Comparison of ENCODE assay signal across 8 mouse cellular contexts in the genomic region with DNA sequence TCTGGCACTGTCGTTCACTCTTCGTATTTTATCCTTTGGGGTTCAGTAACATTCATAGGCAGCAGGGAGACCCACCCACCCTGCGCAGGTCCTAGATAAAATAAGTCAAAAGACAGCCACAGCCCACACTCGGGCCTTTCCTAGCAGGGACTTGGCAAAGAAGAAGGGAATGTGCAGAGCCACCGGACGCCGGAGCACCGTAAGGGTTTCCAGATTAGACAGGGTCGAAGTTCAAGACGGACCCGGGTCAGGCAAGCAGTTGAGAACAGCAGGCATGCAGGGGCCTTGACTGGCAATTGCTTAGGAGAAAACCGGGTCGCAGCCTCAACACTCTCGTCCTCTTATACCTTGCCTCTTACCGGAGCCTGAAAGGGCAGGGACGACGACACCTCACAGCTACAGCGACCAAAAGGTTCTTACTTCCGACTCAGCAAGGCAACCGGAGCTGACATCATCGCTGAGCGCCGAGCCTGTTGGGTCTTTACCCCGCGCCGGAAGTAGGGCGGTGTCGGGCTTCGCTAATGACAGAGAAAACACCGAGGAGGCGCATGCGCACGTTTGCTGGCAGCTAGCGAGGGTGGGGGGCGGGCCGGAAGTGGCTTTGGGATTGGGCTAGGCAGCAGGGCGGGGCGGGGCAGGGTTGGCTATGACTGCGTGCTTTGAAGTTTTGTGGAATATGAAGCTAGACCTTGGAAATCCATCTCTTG. TPM values are rescaled to one million over a fixed set of nuclear protein-coding genes. Genes with fewer than 3 reads are reported as not detected.
DNase-seq lines count a peak whose midpoint lies in the region; ATAC-seq and TF ChIP-seq lines count a peak whose summit lies in the region.

A gene (minus strand): TSS at position 475 of the 707 bp plus-strand sequence.

- H3K79me2 ChIP-seq in C2C12 (ENCODE audit: control insufficient read depth, insufficient read depth) (peaks cover 33% of the 10 kb centered on the region), myocyte (ENCODE audit: control insufficient read depth, insufficient read depth) (peaks cover 20% of the 10 kb centered on the region)
- H3K79me2 ChIP-seq in liver, adult 2 months (ENCODE audit: control insufficient read depth, insufficient read depth, low read length): peaks cover 15% of the 10 kb centered on the region

- H3K9me3 ChIP-seq in erythroblast, embryonic 14.5 days (ENCODE audit: control insufficient read depth, low read length): no peaks in the 10 kb centered on the region
- H3K9me3 ChIP-seq in heart, embryonic 11.5 days (replicated peaks; ENCODE audit: control insufficient read depth, low read length): no peaks in the 10 kb centered on the region
- H3K9me3 ChIP-seq in kidney, embryonic 16.5 days (ENCODE audit: low read length): no peaks in the 10 kb centered on the region

- no peak for TF ChIP-seq CTCF in C2C12 (IDR thresholded peaks at IDR 0.05; ENCODE audit: control insufficient read depth, insufficient read depth, insufficient read length)
- TF ChIP-seq CTCF in brain, embryonic 14.5 days (IDR thresholded peaks at IDR 0.05; ENCODE audit: borderline replicate concordance, extremely low read depth, insufficient read depth, insufficient read length): no peak
- TF ChIP-seq CTCF in liver, adult 2 months (IDR thresholded peaks at IDR 0.05; ENCODE audit: low read depth, low read length): no peak

- peak; percentile 25; the same call in 1 of the 2 replicates for TF ChIP-seq POLR2A in brain, embryonic 14.5 days (IDR thresholded peaks at IDR 0.05; ENCODE audit: borderline replicate concordance, extremely low read depth, insufficient read depth, insufficient read length, poor library complexity, severe bottlenecking)
- peak; percentile 37; the same call in 1 of the 2 replicates for TF ChIP-seq POLR2A in liver, adult 2 months (IDR thresholded peaks at IDR 0.05; ENCODE audit: extremely low read depth, insufficient read depth, low read length)
- peak; percentile 66 for TF ChIP-seq POLR2A in myocyte (IDR thresholded peaks at IDR 0.05; ENCODE audit: insufficient read length, low read depth)

- H3K27me3 ChIP-seq in C2C12 (ENCODE audit: control insufficient read depth, insufficient read depth, insufficient read length) (peaks cover under 1% of the 10 kb centered on the region), myocyte (ENCODE audit: control insufficient read depth, insufficient read depth, insufficient read length) (peaks cover 3% of the 10 kb centered on the region)
- H3K27me3 ChIP-seq in erythroblast, embryonic 14.5 days (ENCODE audit: control insufficient read depth): peaks cover 3% of the 10 kb centered on the region
- H3K27me3 ChIP-seq in heart, embryonic 11.5 days (ENCODE audit: control insufficient read depth, insufficient read depth, low read length): peaks cover under 1% of the 10 kb centered on the region; the same call in 1 of the 2 replicates
- H3K27me3 ChIP-seq in kidney, embryonic 16.5 days (ENCODE audit: insufficient read depth, low read length): no peaks in the 10 kb centered on the region
- no peaks in the 10 kb centered on the region for H3K27me3 ChIP-seq in liver, adult 2 months (ENCODE audit: control insufficient read depth, insufficient read depth, low read length)
- no peaks in the 10 kb centered on the region for H3K27me3 ChIP-seq in splenic B cell, adult 2 months (ENCODE audit: control insufficient read depth, insufficient read depth, low read length, poor library complexity, severe bottlenecking)

- peaks cover 14% of the 10 kb centered on the region for H3K79me3 ChIP-seq in C2C12 (ENCODE audit: low read depth)

- H3K36me3 ChIP-seq in C2C12 (ENCODE audit: control insufficient read depth, insufficient read depth) (peaks cover 15% of the 10 kb centered on the region), myocyte (ENCODE audit: control insufficient read depth, insufficient read depth) (peaks cover 3% of the 10 kb centered on the region)
- H3K36me3 ChIP-seq in erythroblast, embryonic 14.5 days (ENCODE audit: control insufficient read depth): peaks cover 33% of the 10 kb centered on the region
- no peaks in the 10 kb centered on the region for H3K36me3 ChIP-seq in heart, embryonic 11.5 days (ENCODE audit: control insufficient read depth, insufficient read depth, low read length)
- H3K36me3 ChIP-seq in kidney, embryonic 16.5 days (ENCODE audit: insufficient read depth, low read length): peaks cover 7% of the 10 kb centered on the region; the same call in 1 of the 2 replicates
- H3K36me3 ChIP-seq in liver, adult 2 months (ENCODE audit: control insufficient read depth, insufficient read depth, low read length): peaks cover 26% of the 10 kb centered on the region
- H3K36me3 ChIP-seq in splenic B cell, adult 2 months (ENCODE audit: control insufficient read depth, insufficient read depth, low read length, poor library complexity, severe bottlenecking): no peaks in the 10 kb centered on the region

- H3K9ac ChIP-seq in heart, embryonic 11.5 days (ENCODE audit: low read depth, low read length): peak within 1 kb of the TSS; percentile 88
- H3K9ac ChIP-seq in kidney, embryonic 16.5 days (replicated peaks; ENCODE audit: low read length): peak within 1 kb of the TSS; percentile 82
- peak within 1 kb of the TSS; percentile 77 for H3K9ac ChIP-seq in liver, adult 2 months (ENCODE audit: low read depth, low read length)

- peak within 1 kb of the TSS; percentile 54; the same call in 1 of the 2 replicates for H3K27ac ChIP-seq in heart, embryonic 11.5 days (ENCODE audit: low read depth, low read length)
- H3K27ac ChIP-seq in kidney, embryonic 16.5 days (ENCODE audit: low read length): peak within 1 kb of the TSS; percentile 52; the same call in 1 of the 2 replicates
- peak within 1 kb of the TSS; percentile 89 for H3K27ac ChIP-seq in liver, adult 2 months (replicated peaks; ENCODE audit: insufficient read depth, low read depth, low read length)

- peak within 1 kb of the TSS; percentile 94 for H3K4me2 ChIP-seq in heart, embryonic 11.5 days
- H3K4me2 ChIP-seq in kidney, embryonic 16.5 days (replicated peaks; ENCODE audit: low read depth, low read length): peak within 1 kb of the TSS; percentile 91
- H3K4me2 ChIP-seq in myocyte (ENCODE audit: low read depth): peak within 1 kb of the TSS; percentile 95

- H3ac ChIP-seq in C2C12 (ENCODE audit: control insufficient read depth, insufficient read length, low read depth) (peak within 1 kb of the TSS; percentile 36), myocyte (ENCODE audit: control insufficient read depth, insufficient read length) (peak within 1 kb of the TSS; percentile 30)

- peaks cover 40% of the 10 kb centered on the region for H3K4me1 ChIP-seq in erythroblast, embryonic 14.5 days (ENCODE audit: control insufficient read depth)
- peaks cover 6% of the 10 kb centered on the region for H3K4me1 ChIP-seq in heart, embryonic 11.5 days (ENCODE audit: control insufficient read depth, insufficient read depth, low read length)
- peaks cover 15% of the 10 kb centered on the region; the same call in 1 of the 2 replicates for H3K4me1 ChIP-seq in kidney, embryonic 16.5 days (ENCODE audit: insufficient read depth, low read length)
- no peaks in the 10 kb centered on the region; the same call in 1 of the 2 replicates for H3K4me1 ChIP-seq in liver, adult 2 months (ENCODE audit: control insufficient read depth, insufficient read depth, low read length)

- WGBS in heart, embryonic 11.5 days (ENCODE audit: insufficient replicate concordance): under 1% methylated on average over 39 of the region's 39 CpGs
- WGBS in kidney, embryonic 16.5 days: under 1% methylated on average over 39 of the region's 39 CpGs
- under 1% methylated on average over 39 of the region's 39 CpGs for WGBS in liver, adult 2 months

- H3K4me3 ChIP-seq in C2C12 (ENCODE audit: insufficient read depth, poor library complexity, severe bottlenecking) (peak within 1 kb of the TSS; percentile 72), myocyte (peak within 1 kb of the TSS; percentile 88)
- peak within 1 kb of the TSS; percentile 95 for H3K4me3 ChIP-seq in erythroblast, embryonic 14.5 days (replicated peaks)
- H3K4me3 ChIP-seq in heart, embryonic 11.5 days (ENCODE audit: low read depth, low read length): peak within 1 kb of the TSS; percentile 92
- H3K4me3 ChIP-seq in kidney, embryonic 16.5 days (ENCODE audit: low read length): peak within 1 kb of the TSS; percentile 76
- H3K4me3 ChIP-seq in liver, adult 2 months (ENCODE audit: insufficient read depth, low read depth, low read length): peak within 1 kb of the TSS; percentile 67

- ATAC-seq in heart, embryonic 11.5 days (replicated peaks; ENCODE audit: insufficient number of reproducible peaks, low FRiP score, low TSS enrichment): peak; percentile 92
- ATAC-seq in kidney, embryonic 16.5 days (ENCODE audit: low FRiP score, low TSS enrichment): peak; percentile 97

- DNase-seq in brain, embryonic 14.5 days (ENCODE audit: low read depth): peak; percentile 100
- peak; percentile 95 for DNase-seq in liver, adult 2 months (ENCODE audit: extremely low read depth, low read depth, low spot score)
- peak; percentile 100 for DNase-seq in splenic B cell, adult 2 months (ENCODE audit: low read depth, low spot score)

TF ChIP-seq in C2C12, 6 proteins besides CTCF, POLR2A, EP300 and RAD21:
- TF ChIP-seq FOSL1 (IDR thresholded peaks at IDR 0.05; ENCODE audit: insufficient read depth, low read length, poor library complexity, severe bottlenecking) (no peak), CEBPB (IDR thresholded peaks at IDR 0.05; ENCODE audit: low read depth) (no peak), MYOG (IDR thresholded peaks at IDR 0.05; ENCODE audit: control insufficient read depth, extremely low read depth, insufficient read length) (no peak), MYOD1 (IDR thresholded peaks at IDR 0.05; ENCODE audit: control insufficient read depth, insufficient read length, low read depth) (no peak), MAX (IDR thresholded peaks at IDR 0.05) (no peak), USF1 (IDR thresholded peaks at IDR 0.05; ENCODE audit: low read depth) (no peak)
TF ChIP-seq in C2C12: peak in this region for 0.

TF ChIP-seq in myocyte, 11 proteins besides CTCF, POLR2A, EP300 and RAD21:
- TF ChIP-seq REST (IDR thresholded peaks at IDR 0.05; ENCODE audit: insufficient read depth, insufficient read length) (no peak), SRF (IDR thresholded peaks at IDR 0.05; ENCODE audit: control insufficient read depth, insufficient read length, low read depth) (peak; percentile 87), TCF3 (IDR thresholded peaks at IDR 0.05; ENCODE audit: insufficient read length, low read depth) (no peak), POLR2AphosphoS2 (IDR thresholded peaks at IDR 0.05; ENCODE audit: insufficient read length, low read depth) (peak; percentile 67)

RNA-seq across cellular contexts. Expression of the gene that starts here (rescaled TPM):
- polyA plus RNA-seq in C2C12 (2012; fragmentation: generic; extraction: Trizol) (13.7 TPM), myocyte (2012; fragmentation: generic; extraction: Trizol) (13.3 TPM)
- 24.0 and 42.3 TPM in 2 replicates for polyA plus RNA-seq in brain, embryonic 14.5 days (2012; rRNA removed)
- 0.21 and 0.31 TPM in 2 replicates for polyA plus RNA-seq in erythroblast, embryonic 14.5 days (2012)
- 22.7 and 26.5 TPM in 2 replicates for polyA plus RNA-seq in heart, embryonic 11.5 days (2014; fragmentation: Nextera tagmentation; extraction: Ambion mirVana)
- polyA plus RNA-seq in kidney, embryonic 16.5 days (2015; fragmentation: Nextera tagmentation; extraction: Ambion mirVana): 24.3 and 29.1 TPM in 2 replicates
- 33.6 and 37.0 TPM in 2 replicates for total RNA-seq in liver, adult 2 months (2014; rRNA removed)
- polyA plus RNA-seq in liver, adult 2 months (2012; rRNA removed): 11.6 and 11.9 TPM in 2 replicates

Comparison
In these comparisons a context has a peak if more than half of its experiments do, and no peak if none do; other contexts are left out.
1. Peak in every context shown above with its lines: DNase-seq, ATAC-seq, H3K4me3 ChIP-seq and H3K27ac ChIP-seq.